Mouse (Mus musculus) hindbrain, embryonic 11.5 days (tissue): ENCODE measurements at regions not wholly inside any gene's neighbourhood (a gene's known extent, or its start where the extent isn't known, plus 50 kb on each side); places are given as distances from the start of the nearest gene placed in this dataset.

Source experiments
- ATAC-seq: fragments of 200-750 bp; cut with Nextera tagmentation; 2 replicates; pipeline ENCODE4 v1.8.0; 2017; ENCODE audit warnings: mild to moderate bottlenecking, moderate TSS enrichment, moderate library complexity; ENCODE audit not compliant: low FRiP score
- DNase-seq: peaks from one replicate; pipeline ENCODE4 v3.0.0-alpha.2; 2015; ENCODE audit warnings: low spot score
- H3K27ac ChIP-seq: fragments of 300-500 bp; sonication (generic); 2 replicates; pipeline ENCODE4 v1.5.1; 2014; ENCODE audit warnings: mild to moderate bottlenecking, low read depth, low read length
- H3K27me3 ChIP-seq: fragments of 300-500 bp; sonication (generic); 2 replicates; pipeline ENCODE4 v1.6.1; 2014; ENCODE audit warnings: mild to moderate bottlenecking, low read length, moderate library complexity, mixed read lengths; ENCODE audit not compliant: control insufficient read depth, insufficient read depth
- H3K36me3 ChIP-seq: fragments of 300-500 bp; sonication (generic); 2 replicates; pipeline ENCODE4 v1.6.1; 2014; ENCODE audit warnings: mild to moderate bottlenecking, low read length, moderate library complexity, mixed read lengths; ENCODE audit not compliant: control insufficient read depth, insufficient read depth
- H3K4me1 ChIP-seq: fragments of 300-500 bp; sonication (generic); replicated peaks from 2 replicates; pipeline ENCODE4 v1.6.1; 2014; ENCODE audit warnings: low read length, mixed read lengths; ENCODE audit not compliant: control insufficient read depth, insufficient read depth
- H3K4me2 ChIP-seq: fragments of 300-500 bp; sonication (generic); replicated peaks from 2 replicates; pipeline ENCODE4 v1.6.1; 2014; ENCODE audit warnings: mild to moderate bottlenecking, low read depth, low read length
- H3K4me3 ChIP-seq: fragments of 300-500 bp; sonication (generic); 2 replicates; pipeline ENCODE4 v1.5.1; 2014; ENCODE audit warnings: low read depth, low read length
- H3K9ac ChIP-seq: fragments of 300-500 bp; sonication (generic); 2 replicates; pipeline ENCODE4 v1.6.1; 2014; ENCODE audit warnings: low read depth, low read length
- H3K9me3 ChIP-seq: fragments of 300-500 bp; sonication (generic); 2 replicates; pipeline ENCODE4 v1.6.1; 2016; ENCODE audit warnings: low read length; ENCODE audit not compliant: control insufficient read depth
- WGBS: fragments of 180-500 bp; shearing (Covaris S2); extraction: QIAGEN DNeasy Blood & Tissue Kit; methylation state at CpG from one replicate; pipeline ENCODE4 v1.1.7; 2014; 5-methylcytosine and 5-hydroxymethylcytosine counted together

DNA sequence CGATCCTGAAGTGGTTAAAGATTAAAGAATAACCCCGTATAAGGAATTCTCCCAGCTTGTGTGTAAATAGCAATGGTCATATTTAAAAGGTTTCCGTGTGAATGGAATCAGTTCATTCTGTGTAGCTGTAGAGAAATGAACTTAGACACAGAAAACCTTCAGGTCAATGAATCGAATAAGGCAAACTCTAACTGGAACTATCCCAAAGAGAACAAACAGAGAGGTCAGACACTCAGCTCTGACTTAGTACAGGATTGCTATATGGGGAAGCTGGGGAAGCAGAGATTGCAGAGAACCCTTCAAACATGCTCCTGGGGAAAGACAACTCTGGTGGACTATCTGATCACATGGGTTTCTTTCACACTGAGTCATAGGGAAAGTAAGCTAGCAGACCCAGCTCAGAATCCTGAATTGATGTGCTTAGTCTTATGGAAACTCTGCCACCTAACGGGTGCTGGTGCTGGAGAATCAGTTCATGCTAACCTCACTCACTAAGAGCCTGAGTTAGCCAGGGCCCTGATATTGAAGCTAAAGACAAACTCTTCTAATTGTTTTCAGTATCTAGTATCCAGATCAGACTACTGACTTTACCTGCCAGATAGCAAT lies 145.3 kb upstream of the Rreb1 start:
- DNase-seq (no peak), ATAC-seq (no peak)
- 92% methylated on average over 5 of the region's 5 CpGs for WGBS
- Histone ChIP-seq H3K4me2 (no peak overlapping the region), H3K4me1 (no peaks in the 10 kb centered on the region), H3K4me3 (no peak overlapping the region), H3K27ac (no peak overlapping the region), H3K27me3 (no peaks in the 10 kb centered on the region), H3K9me3 (no peaks in the 10 kb centered on the region), H3K36me3 (no peaks in the 10 kb centered on the region), H3K9ac (no peak overlapping the region)

DNA sequence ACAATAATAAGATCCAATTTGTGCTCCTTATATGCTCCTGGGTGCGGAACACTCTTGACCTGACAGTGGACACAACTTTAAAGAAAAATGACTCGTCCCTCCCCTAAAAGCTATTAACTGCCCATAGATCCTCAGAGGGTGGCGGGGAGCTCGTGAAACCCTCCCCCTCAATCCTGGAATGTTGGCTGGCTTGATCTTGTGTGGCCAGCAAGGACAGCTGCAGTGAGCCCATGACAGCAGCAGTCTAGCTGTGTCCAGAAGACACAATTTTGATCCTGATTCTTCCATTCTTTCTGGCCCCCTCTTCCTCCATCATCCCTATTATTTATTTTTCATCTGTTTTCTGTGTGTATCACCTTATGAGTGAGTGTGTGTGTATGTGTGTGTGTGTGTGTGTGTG lies 141.8 kb upstream of the Rreb1 start:
- H3K27me3 ChIP-seq: no peaks in the 10 kb centered on the region
- H3K9ac ChIP-seq: no peak overlapping the region
- no peak overlapping the region for H3K4me2 ChIP-seq
- no peak for ATAC-seq
- H3K4me3 ChIP-seq: no peak overlapping the region
- no peaks in the 10 kb centered on the region for H3K4me1 ChIP-seq
- H3K9me3 ChIP-seq: no peaks in the 10 kb centered on the region
- H3K27ac ChIP-seq: no peak overlapping the region
- H3K36me3 ChIP-seq: no peaks in the 10 kb centered on the region
- DNase-seq: no peak
- 83% methylated on average over 4 of the region's 4 CpGs for WGBS

DNA sequence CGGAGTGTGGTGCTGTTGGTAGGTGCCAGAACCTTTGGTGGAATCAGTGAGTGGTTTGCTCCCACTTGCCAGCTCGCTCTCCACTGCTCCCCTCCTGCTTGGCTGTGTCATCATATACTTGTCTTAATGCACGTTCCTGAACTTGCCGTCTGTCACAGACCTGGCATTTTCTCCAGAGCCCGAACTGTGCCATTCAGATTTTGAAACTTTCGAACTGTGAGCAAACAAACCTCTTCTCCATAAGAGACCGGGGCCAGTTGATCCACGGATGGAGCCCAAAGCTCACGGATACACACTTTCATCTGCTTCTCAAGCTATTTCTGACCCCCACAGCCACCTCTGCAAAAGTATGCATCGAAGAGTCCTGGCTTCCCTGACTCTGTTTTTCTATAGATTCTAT lies 141.0 kb upstream of the Rreb1 start:
- Histone ChIP-seq H3K4me2 (no peak overlapping the region), H3K4me3 (no peak overlapping the region), H3K9ac (no peak overlapping the region), H3K27ac (no peak overlapping the region), H3K36me3 (no peaks in the 10 kb centered on the region), H3K9me3 (no peaks in the 10 kb centered on the region), H3K4me1 (no peaks in the 10 kb centered on the region), H3K27me3 (no peaks in the 10 kb centered on the region)
- DNase-seq (no peak), ATAC-seq (no peak)
- WGBS: 87% methylated on average over 10 of the region's 10 CpGs

DNA sequence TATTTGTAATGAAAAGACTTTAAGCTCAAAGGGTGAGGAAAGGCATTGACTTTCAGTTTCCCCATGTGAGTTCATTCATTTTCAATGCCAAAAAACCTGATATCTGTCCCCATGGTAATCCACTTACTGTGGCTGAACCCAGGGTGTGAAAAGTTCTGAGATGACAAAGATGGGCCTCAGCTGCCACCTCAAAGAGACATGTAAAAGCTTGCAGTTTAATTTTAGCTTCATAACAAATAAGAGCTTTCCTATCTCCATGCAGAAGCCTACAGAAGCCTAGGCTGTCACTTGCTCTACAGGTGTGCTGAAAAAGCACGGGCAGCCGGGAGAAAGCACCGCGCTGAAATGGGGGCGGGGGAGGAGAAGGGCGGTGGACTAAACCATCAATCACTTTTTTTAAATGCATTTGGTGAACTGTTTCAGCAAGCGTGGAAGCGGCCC lies 140.1 kb upstream of the Rreb1 start:
- Histone ChIP-seq H3K4me1 (no peaks in the 10 kb centered on the region), H3K27ac (no peak overlapping the region), H3K36me3 (no peaks in the 10 kb centered on the region), H3K9me3 (no peaks in the 10 kb centered on the region), H3K27me3 (no peaks in the 10 kb centered on the region), H3K9ac (no peak overlapping the region), H3K4me3 (no peak overlapping the region), H3K4me2 (no peak overlapping the region)
- 39% methylated on average over 8 of the region's 8 CpGs for WGBS
- no peak for DNase-seq
- ATAC-seq: no peak

DNA sequence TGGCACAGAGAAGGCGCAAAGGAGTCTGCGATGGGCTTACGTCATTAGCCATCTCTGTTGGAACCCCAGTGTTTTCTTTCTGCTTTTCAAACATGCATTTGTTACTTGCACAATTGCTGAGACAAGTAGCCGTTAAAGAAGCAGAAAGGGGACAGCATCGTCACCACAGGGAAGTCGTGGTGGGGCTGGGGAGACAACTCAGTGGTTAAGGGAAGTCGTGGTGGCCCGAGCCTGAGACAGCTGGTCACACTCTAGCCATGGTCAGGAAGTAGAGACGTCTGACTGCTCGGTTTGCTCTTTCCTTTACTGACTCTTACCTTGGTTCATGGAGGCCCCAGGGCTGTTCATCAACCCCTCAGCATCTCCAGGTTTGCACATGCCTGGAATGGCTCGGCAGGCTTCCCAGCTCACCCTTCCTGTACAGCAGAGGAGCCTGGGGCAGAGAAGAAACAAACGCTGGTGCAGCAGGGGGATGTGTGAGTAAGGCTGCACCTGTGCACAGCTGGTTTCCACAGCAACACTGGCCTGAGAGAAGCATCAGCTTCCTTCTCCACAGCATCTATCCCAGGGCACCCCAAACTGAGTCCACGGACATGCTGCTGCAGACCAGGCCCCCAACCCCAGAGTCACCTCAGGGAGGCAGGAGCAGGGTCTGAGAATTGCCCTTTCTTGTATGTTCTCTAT lies 135.6 kb upstream of the Rreb1 start:
- Histone ChIP-seq H3K9ac (no peak overlapping the region), H3K27me3 (no peaks in the 10 kb centered on the region), H3K36me3 (no peaks in the 10 kb centered on the region), H3K9me3 (no peaks in the 10 kb centered on the region), H3K4me3 (no peak overlapping the region), H3K4me2 (no peak overlapping the region), H3K27ac (no peak overlapping the region), H3K4me1 (no peaks in the 10 kb centered on the region)
- DNase-seq (no peak), ATAC-seq (no peak)
- WGBS: 57% methylated on average over 13 of the region's 13 CpGs

DNA sequence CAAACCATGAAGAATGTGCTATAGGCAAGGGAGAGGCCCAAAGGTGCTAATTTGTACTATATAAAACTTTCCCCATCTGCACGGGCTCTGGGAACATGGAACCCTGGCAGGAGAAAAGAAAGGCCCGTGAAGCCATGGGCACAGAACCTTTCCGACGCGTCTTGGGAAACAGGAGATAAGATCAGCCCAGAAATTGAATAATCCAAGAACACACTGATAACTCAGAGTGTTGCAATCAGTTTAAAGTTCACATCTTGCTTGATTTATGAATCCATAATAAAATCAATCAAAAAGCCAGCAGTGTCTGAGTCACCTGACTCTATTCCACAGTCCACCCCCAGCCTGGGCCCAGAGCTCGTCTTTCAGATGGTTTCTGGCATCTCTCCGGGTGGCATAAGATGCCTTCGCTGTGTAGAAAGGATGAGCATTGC lies 133.4 kb upstream of the Rreb1 start:
- DNase-seq: no peak
- Histone ChIP-seq H3K4me1 (no peaks in the 10 kb centered on the region), H3K27ac (no peak overlapping the region), H3K36me3 (no peaks in the 10 kb centered on the region), H3K4me3 (no peak overlapping the region), H3K9me3 (no peaks in the 10 kb centered on the region), H3K27me3 (no peaks in the 10 kb centered on the region), H3K9ac (no peak overlapping the region), H3K4me2 (no peak overlapping the region)
- no peak for ATAC-seq
- WGBS: 89% methylated on average over 8 of the region's 8 CpGs

DNA sequence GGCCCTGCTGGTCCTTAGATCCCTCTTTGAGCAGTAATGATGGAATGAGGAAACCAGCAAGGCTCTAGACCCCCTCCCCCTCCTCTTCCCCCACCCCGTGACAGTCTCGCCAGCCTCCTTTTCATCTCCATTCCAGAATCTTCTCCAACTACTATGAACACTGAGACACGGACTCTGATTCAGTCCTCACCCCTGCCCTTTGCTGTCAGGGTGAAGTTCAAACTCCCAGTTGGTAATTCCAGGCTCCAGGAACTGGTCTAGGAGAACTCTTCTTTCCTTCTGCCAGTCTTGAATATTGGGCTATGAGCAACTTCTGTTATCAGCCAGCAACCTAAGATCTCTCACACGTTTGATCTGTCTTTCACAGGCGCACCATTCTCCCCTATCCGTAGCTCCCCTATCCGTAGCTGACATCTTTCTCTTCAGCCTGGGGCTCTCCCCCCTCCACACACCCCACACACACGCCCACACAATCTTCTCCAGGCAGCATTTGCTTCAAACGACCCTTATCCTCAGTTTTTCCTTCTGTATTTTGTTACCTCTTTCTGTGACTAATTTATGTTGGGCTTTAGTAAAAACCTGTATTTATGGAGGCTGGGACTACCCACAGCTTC lies 128.6 kb upstream of the Rreb1 start:
- Histone ChIP-seq H3K27me3 (no peaks in the 10 kb centered on the region), H3K4me2 (no peak overlapping the region), H3K36me3 (no peaks in the 10 kb centered on the region), H3K27ac (no peak overlapping the region), H3K9ac (no peak overlapping the region), H3K4me1 (no peaks in the 10 kb centered on the region), H3K4me3 (no peak overlapping the region), H3K9me3 (no peaks in the 10 kb centered on the region)
- 71% methylated on average over 9 of the region's 9 CpGs for WGBS
- DNase-seq (no peak), ATAC-seq (no peak)

DNA sequence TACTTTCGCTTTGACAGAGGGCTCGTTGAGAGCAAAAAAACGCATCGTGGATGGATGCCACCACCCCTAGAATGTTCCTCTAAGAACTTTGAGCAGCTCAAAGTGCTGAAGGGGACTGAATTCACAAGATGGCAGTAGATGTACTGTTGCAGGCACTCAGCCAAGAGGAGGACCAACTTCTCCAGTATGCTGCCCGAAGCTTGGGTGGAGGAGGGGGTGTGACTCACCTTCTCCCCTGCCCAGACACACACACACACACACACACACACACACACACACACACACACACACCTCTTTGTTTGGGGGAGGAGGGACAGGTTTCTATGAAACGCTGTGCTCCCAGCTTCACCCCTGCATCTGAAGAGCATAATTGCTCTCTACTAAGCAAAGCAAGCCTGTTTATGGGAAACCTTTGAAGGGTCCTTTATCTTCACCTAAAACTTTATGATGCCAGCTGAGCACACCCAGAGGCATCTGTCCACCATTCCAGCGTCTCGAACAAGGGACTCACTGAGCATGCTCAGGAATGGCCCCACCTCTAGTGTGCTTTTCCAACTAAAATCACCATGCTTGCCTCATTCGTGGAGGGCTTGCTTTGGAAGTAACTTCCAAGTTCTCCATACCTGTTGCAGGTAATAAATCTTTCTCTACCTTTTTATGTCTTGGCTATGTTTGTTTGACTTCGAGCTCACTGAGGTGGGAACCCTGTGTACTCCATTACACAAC lies 126.8 kb upstream of the Rreb1 start:
- WGBS: 88% methylated on average over 10 of the region's 10 CpGs
- Histone ChIP-seq H3K27ac (no peak overlapping the region), H3K4me1 (no peaks in the 10 kb centered on the region), H3K4me3 (no peak overlapping the region), H3K27me3 (no peaks in the 10 kb centered on the region), H3K36me3 (no peaks in the 10 kb centered on the region), H3K9ac (no peak overlapping the region), H3K4me2 (no peak overlapping the region), H3K9me3 (no peaks in the 10 kb centered on the region)
- no peak for ATAC-seq
- DNase-seq: no peak
